Mouse (Mus musculus) megakaryocyte-erythroid progenitor cell, adult 5-6 weeks (primary cell): ENCODE results near the gene Vmn2r68. TPM values are rescaled to one million over a fixed set of nuclear protein-coding genes. Genes with fewer than 3 reads are reported as not detected.

ENCODE experiments used
- ATAC-seq: replicated peaks from 2 replicates; pipeline ENCODE4 v1.8.0; 2016; ENCODE audit warnings: mild to moderate bottlenecking, inconsistent platforms; ENCODE audit not compliant: severe bottlenecking, poor library complexity, low FRiP score, low TSS enrichment
- total RNA-seq, 2 experiments: library from RNA; stranded (forward) in 1 of 2; stranded (reverse) in 1 of 2; fragments of 200-1000, 215-1000 nt in 1 of 2; fragments of >200 nt in 1 of 2; fragmentation: Nextera tagmentation in 1 of 2; gene quantifications; 2 replicates each; pipeline ENCODE4 v1.2.3; 2014 to 2017

The Vmn2r68 gene
- not detected in 2 replicates for total RNA-seq (2014; fragmentation: Nextera tagmentation)
- total RNA-seq (2017) = not detected in 2 replicates

DNA sequence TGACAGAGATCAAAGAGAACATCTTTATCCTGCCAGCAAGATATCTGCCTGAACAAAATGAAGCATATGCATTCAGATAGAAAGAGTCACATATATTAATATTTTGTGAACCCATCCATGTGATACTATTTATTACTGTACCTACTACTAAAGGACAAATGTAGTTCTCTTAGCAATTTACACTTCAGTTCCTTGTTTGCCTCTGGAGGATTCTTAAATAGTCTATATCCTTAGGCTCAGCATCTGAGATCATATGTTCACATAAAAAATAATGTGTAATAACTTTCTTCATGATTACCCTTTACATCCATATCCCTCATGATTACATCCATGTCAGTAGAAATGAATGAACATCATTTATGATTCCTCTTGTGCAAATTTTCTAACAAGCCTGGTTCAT lies at the start of gene Vmn2r68:
TSS of gene Vmn2r68 (minus strand) at position 101 of the 400 bp plus-strand sequence.
- no peak for ATAC-seq

Other genes with a start within 250 kb of the Vmn2r68 start
- not detected in 2 replicates for gene Vmn2r66, start 225.5 kb downstream of the Vmn2r68 start, total RNA-seq (2014; fragmentation: Nextera tagmentation)
- not detected in 2 replicates for gene Vmn2r66, start 225.5 kb downstream of the Vmn2r68 start, total RNA-seq (2017)
- not detected in 2 replicates for gene Vmn2r67, start 81.8 kb downstream of the Vmn2r68 start, total RNA-seq (2014; fragmentation: Nextera tagmentation)
- gene Vmn2r67, start 81.8 kb downstream of the Vmn2r68 start, total RNA-seq (2017) = not detected in 2 replicates
- not detected in 2 replicates for gene Vmn2r69, start 178.1 kb upstream of the Vmn2r68 start, total RNA-seq (2014; fragmentation: Nextera tagmentation)
- gene Vmn2r69, start 178.1 kb upstream of the Vmn2r68 start, total RNA-seq (2017) = not detected in 2 replicates